Mouse (Mus musculus): ENCODE measurements at regions not wholly inside any gene's neighbourhood (a gene's known extent, or its start where the extent isn't known, plus 50 kb on each side); places are given as distances from the start of the nearest gene placed in this dataset.

- dilution Hi-C loops (cut with MboI; ENCODE audit: extremely low pct_ligation_motif_present, extremely low pct_unique_long_range_greater_than_20kb, low sequenced_read_pairs): no loop called here
Measured at GRCm38 (mm10) chr4:87700508-87700907, 332.7 kb downstream of the Mllt3 start.

GRCm38 (mm10) chr4:87699586-87699985, 333.6 kb downstream of the Mllt3 start:
- in situ Hi-C loops (cut with MboI; ENCODE audit: low pct_ligation_motif_present, low pct_unique_long_range_greater_than_20kb, low sequenced_read_pairs): no loop called here
- no peaks in the 10 kb centered on the region for H3K27me3 ChIP-seq (replicated peaks)

More at GRCm38 (mm10) chr4:87700508-87700907, 332.7 kb downstream of the Mllt3 start:
- TF ChIP-seq ZMIZ1 (IDR thresholded peaks at IDR 0.05; ENCODE audit: low read depth, low read length) (no peak), SMC3 (IDR thresholded peaks at IDR 0.05; ENCODE audit: low read depth, low read length) (no peak)
- Histone ChIP-seq H3K27me3 (replicated peaks) (no peaks in the 10 kb centered on the region), H3K4me1 (ENCODE audit: control insufficient read depth in 1 of 2, insufficient read depth in 2 of 2) (no peaks in the 10 kb centered on the region), H3K27ac (ENCODE audit: insufficient read depth, low read depth) (no peak overlapping the region), H3K9ac (ENCODE audit: insufficient read depth, low read depth) (no peak overlapping the region), H3K9me3 (replicated peaks; ENCODE audit: low read length) (no peaks in the 10 kb centered on the region), H3K4me2 (ENCODE audit: insufficient read depth, low read depth, poor library complexity, severe bottlenecking) (no peak overlapping the region), H3K79me2 (replicated peaks; ENCODE audit: control insufficient read depth, extremely low read depth, insufficient read depth, poor library complexity, severe bottlenecking) (no peaks in the 10 kb centered on the region), H3K4me3 (replicated peaks in 1 of 3; ENCODE audit: low read depth in 2 of 3, low read length in 2 of 3, poor library complexity in 1 of 3) (no peak overlapping the region), H3K36me3 (replicated peaks in 1 of 2; ENCODE audit: control insufficient read depth in 1 of 2, insufficient read depth in 1 of 2, low read length in 1 of 2) (no peaks in the 10 kb centered on the region)
- DNase-seq (ENCODE audit: extremely low read depth): no peak
- in situ Hi-C loops (cut with MboI; ENCODE audit: low pct_ligation_motif_present, low pct_unique_long_range_greater_than_20kb, low sequenced_read_pairs): no loop called here

DNA sequence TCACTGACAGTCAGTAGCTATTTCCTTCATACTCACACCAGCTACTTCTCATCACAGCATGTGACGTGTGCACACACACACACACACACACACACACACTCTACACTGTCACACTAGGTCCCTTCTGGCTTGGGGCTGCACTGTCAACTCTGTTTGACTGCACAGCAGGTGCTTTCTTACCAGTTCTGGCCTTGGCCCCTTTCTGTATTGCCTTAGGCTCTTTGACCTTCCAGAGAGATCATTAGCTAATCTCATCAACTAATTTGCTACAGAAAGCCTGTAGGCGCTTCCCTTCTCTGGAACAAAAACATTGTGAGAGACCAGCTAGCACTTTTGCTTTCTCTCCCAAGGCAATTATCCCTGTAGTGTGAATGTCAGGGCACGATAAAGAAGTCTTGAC, 334.4 kb downstream of the Mllt3 start:
- Histone ChIP-seq H3K4me2 (ENCODE audit: insufficient read depth, low read depth, poor library complexity, severe bottlenecking) (no peak overlapping the region), H3K4me1 (ENCODE audit: control insufficient read depth in 1 of 2, insufficient read depth in 2 of 2) (no peaks in the 10 kb centered on the region), H3K9ac (ENCODE audit: insufficient read depth, low read depth) (no peak overlapping the region), H3K79me2 (replicated peaks; ENCODE audit: control insufficient read depth, extremely low read depth, insufficient read depth, poor library complexity, severe bottlenecking) (no peaks in the 10 kb centered on the region), H3K4me3 (replicated peaks in 1 of 3; ENCODE audit: low read depth in 2 of 3, low read length in 2 of 3, poor library complexity in 1 of 3) (no peak overlapping the region), H3K9me3 (replicated peaks; ENCODE audit: low read length) (no peaks in the 10 kb centered on the region), H3K27ac (ENCODE audit: insufficient read depth, low read depth) (no peak overlapping the region), H3K27me3 (replicated peaks) (no peaks in the 10 kb centered on the region), H3K36me3 (replicated peaks in 1 of 2; ENCODE audit: control insufficient read depth in 1 of 2, insufficient read depth in 1 of 2, low read length in 1 of 2) (no peaks in the 10 kb centered on the region)
- DNase-seq (ENCODE audit: extremely low read depth): no peak
- dilution Hi-C loops (cut with MboI; ENCODE audit: extremely low pct_ligation_motif_present, extremely low pct_unique_long_range_greater_than_20kb, low sequenced_read_pairs): no loop called here
- no peak for TF ChIP-seq JUND (conservative IDR thresholded peaks at IDR 0.05; ENCODE audit: low read depth, low read length)
- no peak for TF ChIP-seq JUN (IDR thresholded peaks at IDR 0.05; ENCODE audit: insufficient read depth, low read depth, low read length)
- no peak for TF ChIP-seq ZNF384 (IDR thresholded peaks at IDR 0.05; ENCODE audit: low read depth, low read length)
- TF ChIP-seq EP300 (IDR thresholded peaks at IDR 0.05; ENCODE audit: low read length): no peak
- no peak for TF ChIP-seq BHLHE40 (IDR thresholded peaks at IDR 0.05; ENCODE audit: low read depth, low read length)
- no peak for TF ChIP-seq MAX (IDR thresholded peaks at IDR 0.05; ENCODE audit: low read length)
- no peak for TF ChIP-seq CHD1 (IDR thresholded peaks at IDR 0.05; ENCODE audit: low read depth, low read length)
- in situ Hi-C loops (cut with MboI; ENCODE audit: low pct_ligation_motif_present, low pct_unique_long_range_greater_than_20kb, low sequenced_read_pairs): no loop called here

More at GRCm38 (mm10) chr4:87699586-87699985, 333.6 kb downstream of the Mllt3 start:
- Histone ChIP-seq H3K4me1 (ENCODE audit: control insufficient read depth in 1 of 2, insufficient read depth in 2 of 2) (no peaks in the 10 kb centered on the region), H3K36me3 (replicated peaks in 1 of 2; ENCODE audit: control insufficient read depth in 1 of 2, insufficient read depth in 1 of 2, low read length in 1 of 2) (no peaks in the 10 kb centered on the region), H3K4me3 (replicated peaks in 1 of 3; ENCODE audit: low read depth in 2 of 3, low read length in 2 of 3, poor library complexity in 1 of 3) (no peak overlapping the region), H3K4me2 (ENCODE audit: insufficient read depth, low read depth, poor library complexity, severe bottlenecking) (no peak overlapping the region), H3K27ac (ENCODE audit: insufficient read depth, low read depth) (no peak overlapping the region), H3K79me2 (replicated peaks; ENCODE audit: control insufficient read depth, extremely low read depth, insufficient read depth, poor library complexity, severe bottlenecking) (no peaks in the 10 kb centered on the region), H3K9ac (ENCODE audit: insufficient read depth, low read depth) (no peak overlapping the region), H3K9me3 (replicated peaks; ENCODE audit: low read length) (no peaks in the 10 kb centered on the region)
- no peak for DNase-seq (ENCODE audit: extremely low read depth)
- TF ChIP-seq RAD21 (IDR thresholded peaks at IDR 0.05; ENCODE audit: low read depth, low read length) (no peak), USF2 (conservative IDR thresholded peaks at IDR 0.05; ENCODE audit: low read depth, low read length) (no peak), POLR2AphosphoS2 (IDR thresholded peaks at IDR 0.05; ENCODE audit: low read depth, low read length) (no peak), E2F4 (IDR thresholded peaks at IDR 0.05; ENCODE audit: insufficient replicate concordance, low read depth, low read length) (no peak), MAX (IDR thresholded peaks at IDR 0.05; ENCODE audit: low read length) (no peak), TCF12 (IDR thresholded peaks at IDR 0.05; ENCODE audit: low read depth, low read length) (no peak), SMC3 (IDR thresholded peaks at IDR 0.05; ENCODE audit: low read depth, low read length) (no peak), ZMIZ1 (IDR thresholded peaks at IDR 0.05; ENCODE audit: low read depth, low read length) (no peak), JUND (conservative IDR thresholded peaks at IDR 0.05; ENCODE audit: low read depth, low read length) (no peak), CHD1 (IDR thresholded peaks at IDR 0.05; ENCODE audit: low read depth, low read length) (no peak), RCOR1 (conservative IDR thresholded peaks at IDR 0.05; ENCODE audit: low read depth, low read length) (no peak), MEF2A (IDR thresholded peaks at IDR 0.05; ENCODE audit: borderline replicate concordance, low read depth, low read length) (no peak), CTCF (conservative IDR thresholded peaks at IDR 0.05 in 1 of 2, IDR thresholded peaks at IDR 0.05 in 1 of 2; ENCODE audit: low read depth in 2 of 2, low read length in 2 of 2) (no peak), SIN3A (IDR thresholded peaks at IDR 0.05; ENCODE audit: low read length) (no peak), MAZ (IDR thresholded peaks at IDR 0.05; ENCODE audit: low read depth, low read length) (no peak), KAT2A (IDR thresholded peaks at IDR 0.05; ENCODE audit: insufficient replicate concordance, low read length) (no peak)
- dilution Hi-C loops (cut with MboI; ENCODE audit: extremely low pct_ligation_motif_present, extremely low pct_unique_long_range_greater_than_20kb, low sequenced_read_pairs): no loop called here
